Mouse (Mus musculus) adrenal gland, adult 2 months (tissue): ENCODE data around the gene Acadl. TPM values are rescaled to one million over a fixed set of nuclear protein-coding genes. Genes with fewer than 3 reads are reported as not detected.

ENCODE experiments used
- DNase-seq: peaks from one replicate; pipeline ENCODE4 v3.0.0; 2021
- polyA plus RNA-seq: library from polyadenylated mRNA; depleted of rRNA; stranded (reverse); fragments of >200 nt; gene quantifications from 2 replicates; pipeline ENCODE4 v1.2.3, GENCODE M21; 2012
- total RNA-seq, 2 experiments: library from RNA; stranded (reverse); gene quantifications; 2 replicates each; pipeline ENCODE4 v1.2.3; 2021

Acadl gene
- total and polyA plus RNA-seq, 3 experiments = 41.0 to 670 (median 531) TPM

DNA sequence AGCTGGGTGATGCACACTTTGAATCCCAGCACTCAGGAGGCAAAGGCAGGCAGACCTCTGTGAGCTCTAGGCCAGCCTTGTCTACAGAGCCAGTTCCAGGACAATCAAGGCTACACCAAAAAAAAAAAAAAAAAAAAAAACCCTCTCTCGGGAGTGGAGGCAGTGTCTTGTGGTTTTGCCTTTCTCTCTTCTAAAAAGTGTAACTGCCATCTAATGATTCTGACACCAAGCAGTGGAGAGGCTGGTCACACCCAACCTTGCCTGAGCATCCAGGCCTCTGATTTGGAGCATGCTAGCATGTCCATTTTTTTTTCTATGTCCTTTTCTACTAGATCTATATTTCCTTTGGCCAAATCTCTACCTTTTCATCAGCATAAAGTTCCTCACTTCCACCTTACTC is 23.9 kb downstream of the Acadl start:
- DNase-seq = no peak

DNA sequence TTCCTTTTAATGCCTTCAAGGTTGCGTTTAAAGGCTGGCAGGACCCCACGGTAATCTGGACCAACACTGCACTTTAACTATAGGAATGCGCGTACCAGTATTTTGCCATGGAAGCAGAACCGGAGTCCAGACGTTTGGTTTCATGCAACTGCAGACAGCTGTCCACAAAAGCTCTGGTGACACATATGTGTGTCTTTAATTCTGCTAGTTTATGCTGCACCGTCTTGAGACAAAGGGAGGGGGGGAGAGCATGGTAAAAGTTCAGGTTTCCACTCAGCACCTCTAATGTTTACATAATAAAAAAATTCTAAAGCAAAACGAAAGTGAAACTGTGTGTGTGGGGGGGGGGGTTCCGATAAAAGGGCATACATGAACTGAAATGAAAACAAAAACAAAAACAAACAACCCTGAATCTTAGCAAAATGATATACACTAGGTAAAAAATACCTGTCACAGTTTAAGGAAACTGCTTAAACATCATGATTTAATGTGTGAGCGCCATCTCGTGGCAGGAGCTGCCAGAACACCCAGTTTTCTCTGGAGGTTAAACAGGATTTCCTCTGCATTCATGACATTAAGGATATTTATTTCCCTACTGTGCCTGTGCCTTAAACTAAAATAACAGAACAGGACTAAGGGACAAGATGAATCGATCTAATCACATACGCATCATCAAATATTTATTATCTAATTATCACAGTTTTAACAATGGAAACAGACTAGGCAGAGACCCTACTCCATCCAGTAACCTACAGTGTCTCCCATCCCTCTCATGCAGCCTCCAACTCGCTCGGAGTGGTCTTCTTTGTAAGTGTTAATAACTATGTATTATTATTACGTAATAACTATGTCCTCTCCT is 24.7 kb downstream of the Acadl start:
- DNase-seq = peak; percentile 74

DNA sequence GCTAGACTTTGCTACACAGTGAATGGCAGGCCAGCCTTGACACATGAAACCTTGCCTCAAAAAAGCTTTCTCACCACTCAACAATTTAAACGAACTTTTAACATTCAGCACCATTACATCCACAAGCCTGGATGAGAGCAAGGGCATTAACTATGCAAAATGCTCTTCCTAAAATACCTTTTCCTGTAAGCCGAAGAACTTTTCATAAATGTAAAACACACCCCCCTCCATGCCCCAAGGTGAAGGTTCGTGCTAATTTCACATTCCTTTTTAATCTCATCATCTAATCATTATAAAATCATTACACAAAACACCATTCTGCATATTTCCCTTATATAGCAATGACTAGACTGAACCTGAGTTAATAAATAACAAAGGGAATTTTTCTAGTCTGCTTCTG is 25.9 kb downstream of the Acadl start:
- no peak for DNase-seq

DNA sequence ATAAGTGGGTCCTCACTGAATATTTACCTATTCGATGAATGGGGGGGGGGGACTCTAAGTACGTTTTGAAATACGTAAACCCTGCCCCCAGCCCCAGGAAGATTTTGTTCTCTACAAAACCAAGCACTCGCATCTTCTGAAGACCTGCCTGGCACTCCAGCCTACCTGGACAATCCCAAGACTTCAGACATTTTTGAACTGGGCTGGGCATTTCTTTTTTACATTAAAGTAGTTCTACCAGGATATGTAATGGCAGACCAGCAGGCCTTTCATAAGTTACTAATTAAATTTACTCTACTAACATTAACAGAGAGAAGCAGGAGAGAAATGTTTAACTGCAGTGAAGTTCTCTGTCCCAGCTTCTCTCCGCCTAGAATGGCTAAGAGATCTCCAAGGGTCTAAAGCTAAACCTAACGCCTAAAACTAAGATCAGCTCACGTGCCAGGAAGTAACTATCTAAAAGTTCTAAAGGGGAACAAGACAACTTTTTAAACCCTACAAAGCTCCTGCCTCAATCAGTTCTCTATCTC is 30.4 kb downstream of the Acadl start:
- no peak for DNase-seq

DNA sequence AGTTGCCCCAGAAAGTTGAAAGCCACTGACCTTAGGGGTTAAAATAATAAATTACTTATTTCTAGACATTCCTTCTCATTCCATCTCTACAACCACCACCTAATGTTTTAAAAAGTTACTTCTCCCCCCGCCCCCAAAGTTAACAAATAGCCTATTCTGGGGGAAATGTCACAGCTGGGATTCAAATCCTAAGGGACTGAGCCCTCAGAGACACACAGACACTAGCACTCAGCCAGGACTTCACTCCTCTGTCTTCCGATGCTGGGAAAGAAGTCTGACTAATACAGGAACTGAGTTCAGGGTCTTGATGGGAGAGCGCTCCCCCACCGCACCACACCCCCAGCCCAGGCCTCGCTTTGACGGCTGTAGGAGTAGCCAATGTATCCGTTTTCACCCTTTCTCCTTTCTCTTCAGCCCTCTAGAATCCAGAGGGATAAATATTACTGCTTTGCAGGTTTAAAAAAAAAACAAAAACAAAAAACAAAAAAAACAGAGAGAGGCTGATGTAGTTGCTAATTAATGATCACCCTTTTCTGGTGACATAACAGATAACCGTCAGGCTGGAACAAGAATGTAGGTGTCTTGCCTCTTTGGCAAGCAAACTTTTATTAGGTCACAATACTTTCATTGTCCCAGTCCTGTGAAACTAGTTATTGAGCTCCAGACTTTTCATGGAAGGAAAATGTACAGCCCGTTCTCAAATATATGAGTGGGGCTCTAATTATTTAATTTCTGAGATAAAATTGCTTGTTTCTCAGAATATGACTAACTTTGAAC is 31.1 kb downstream of the Acadl start:
- no peak for DNase-seq

DNA sequence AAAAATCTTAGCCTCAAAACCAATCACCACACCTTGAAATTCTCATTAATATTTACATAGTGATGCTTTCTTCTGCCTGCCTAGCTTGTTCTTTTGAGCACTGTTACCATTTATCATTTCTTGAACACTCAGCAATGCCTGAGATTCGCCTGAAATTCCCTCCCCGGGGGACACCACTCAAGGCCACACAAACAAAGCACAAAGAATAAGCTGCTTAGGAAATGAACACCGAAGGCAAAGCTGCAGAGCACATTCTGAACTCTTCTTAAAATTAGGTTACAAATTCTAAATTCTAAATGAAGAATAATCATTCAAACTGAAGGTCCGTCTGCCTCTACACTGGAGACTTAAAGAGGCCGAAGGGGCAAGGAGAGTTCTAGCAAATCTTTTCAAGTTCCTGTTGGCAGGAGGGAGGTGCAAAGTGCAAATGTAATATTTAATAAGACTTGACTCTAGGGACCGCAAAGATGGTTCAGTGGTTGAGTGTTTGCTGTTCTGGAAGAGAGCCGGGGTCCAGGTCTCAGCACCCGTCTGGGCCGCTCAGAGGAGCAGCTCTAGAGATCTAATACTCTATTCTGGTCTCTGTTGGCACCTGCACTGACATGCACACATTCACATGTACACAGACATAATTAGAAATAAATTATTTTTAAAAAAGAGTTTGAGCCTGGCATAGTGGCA is 33.5 kb downstream of the Acadl start:
- no peak for DNase-seq

DNA sequence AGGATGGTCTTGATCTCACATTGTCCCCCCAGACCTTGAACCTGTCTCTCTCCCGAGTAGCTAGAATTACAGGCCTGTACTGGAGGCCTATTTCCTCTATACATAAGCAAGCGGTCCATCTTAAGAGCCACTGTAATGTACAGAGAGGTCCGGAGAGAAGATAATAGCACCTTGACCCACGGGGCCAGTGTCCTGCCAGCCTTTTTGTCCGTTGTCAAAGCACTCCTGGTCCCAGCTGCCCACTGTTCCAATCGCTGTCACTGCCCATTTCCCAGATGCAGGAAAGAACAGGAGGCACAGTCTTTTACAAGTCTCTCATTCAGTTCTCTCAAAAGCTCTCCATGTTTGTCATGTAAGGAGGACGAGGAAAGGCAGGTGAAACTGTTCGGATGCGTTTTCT is 41.1 kb downstream of the Acadl start:
- DNase-seq = no peak

DNA sequence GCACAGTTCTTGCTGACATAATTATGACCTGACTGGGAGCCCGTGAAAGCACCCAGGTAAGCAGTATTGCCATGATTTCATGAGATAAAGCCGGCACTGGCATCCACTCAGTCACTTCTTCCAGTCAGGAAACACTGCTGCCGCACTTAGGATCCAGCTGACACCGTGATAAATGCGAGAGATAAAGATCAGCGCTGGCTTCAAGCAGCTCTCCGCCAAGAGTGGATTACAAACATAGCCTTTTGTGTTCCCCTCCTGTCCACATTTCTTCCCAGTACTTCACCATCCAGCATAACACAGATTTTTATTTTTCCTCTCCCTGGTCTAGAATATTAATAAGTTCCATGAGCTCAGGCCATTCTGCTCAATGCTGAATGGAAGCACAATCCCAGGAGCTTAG is 42.8 kb downstream of the Acadl start:
- DNase-seq = peak; percentile 52

DNA sequence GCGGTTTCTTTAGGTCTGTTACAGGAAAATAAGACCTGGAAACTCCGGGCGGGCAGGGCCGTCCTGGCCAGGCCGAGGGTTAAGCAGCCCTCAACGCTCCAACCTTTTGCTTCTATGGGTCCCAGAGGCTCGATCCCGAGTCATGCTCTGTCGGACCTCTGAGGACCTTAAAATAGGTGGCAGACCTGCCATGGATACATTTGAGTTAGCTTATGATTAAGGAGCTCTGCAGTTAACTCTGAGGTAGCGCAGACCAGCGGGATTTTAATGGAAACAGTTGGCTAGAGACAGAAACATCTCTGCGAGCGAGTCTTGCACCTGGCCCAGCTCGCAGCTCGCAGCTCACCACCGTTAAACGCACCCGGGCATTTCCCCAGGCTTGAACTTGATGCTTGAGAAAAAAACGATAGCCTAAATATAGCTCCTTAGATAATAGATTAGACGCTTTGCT is 45.2 kb downstream of the Acadl start:
- no peak for DNase-seq

DNA sequence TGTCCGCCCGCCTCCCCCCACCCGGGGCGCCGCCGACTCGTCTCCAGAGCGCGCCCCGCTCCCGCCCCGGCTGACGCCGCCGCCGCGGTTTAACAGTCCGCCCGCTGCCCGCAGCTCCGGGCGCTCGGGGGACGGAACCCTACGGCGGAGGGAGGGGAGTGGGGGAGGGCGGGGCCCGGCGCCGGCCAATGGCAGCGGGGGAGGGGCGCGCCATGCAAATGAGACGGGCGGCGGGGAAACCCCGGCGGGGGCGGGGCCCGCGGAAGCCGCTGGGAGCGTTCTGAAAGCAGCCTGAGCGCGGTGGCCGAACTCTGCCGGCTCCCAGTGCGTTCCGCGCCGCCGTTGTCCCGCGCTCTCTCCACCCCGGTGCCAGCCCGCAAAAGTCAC is 45.6 kb downstream of the Acadl start, which contains the start of gene Kansl1l:
Gene Kansl1l (minus strand): TSS at position 110 of the 387 bp plus-strand sequence.
- peak; percentile 97 for DNase-seq

DNA sequence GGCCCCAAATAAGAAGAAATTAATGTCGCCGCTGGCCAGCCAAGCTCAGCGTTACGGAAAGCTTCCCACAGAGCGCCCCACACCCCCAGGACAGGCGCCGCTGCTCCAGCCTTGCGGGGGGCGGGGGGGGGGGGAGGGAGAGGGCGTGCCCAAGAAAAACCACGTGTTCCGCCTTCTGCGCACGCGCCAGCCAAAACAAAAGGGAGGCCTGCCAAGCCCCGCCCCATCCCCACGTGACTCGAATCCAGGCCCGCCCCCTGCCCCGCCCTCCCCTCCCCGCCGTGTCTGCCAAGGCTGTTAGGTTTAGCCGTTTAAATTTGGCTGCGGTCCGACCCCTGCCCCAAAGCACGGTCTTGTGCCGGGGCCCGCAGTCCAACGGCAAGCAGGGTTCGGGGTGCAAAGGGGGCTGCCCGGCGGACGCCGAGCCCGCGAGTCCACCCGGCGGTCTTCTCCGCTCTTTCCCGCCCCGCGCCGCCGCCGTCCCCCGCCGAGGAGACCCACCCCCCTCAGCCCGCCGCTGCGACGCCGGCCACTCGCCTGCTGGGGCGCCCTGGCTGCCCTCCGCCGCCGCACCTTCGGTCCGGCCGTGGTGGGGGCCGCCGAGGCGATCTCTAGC is 46.1 kb downstream of the Acadl start:
- peak; percentile 94 for DNase-seq

DNA sequence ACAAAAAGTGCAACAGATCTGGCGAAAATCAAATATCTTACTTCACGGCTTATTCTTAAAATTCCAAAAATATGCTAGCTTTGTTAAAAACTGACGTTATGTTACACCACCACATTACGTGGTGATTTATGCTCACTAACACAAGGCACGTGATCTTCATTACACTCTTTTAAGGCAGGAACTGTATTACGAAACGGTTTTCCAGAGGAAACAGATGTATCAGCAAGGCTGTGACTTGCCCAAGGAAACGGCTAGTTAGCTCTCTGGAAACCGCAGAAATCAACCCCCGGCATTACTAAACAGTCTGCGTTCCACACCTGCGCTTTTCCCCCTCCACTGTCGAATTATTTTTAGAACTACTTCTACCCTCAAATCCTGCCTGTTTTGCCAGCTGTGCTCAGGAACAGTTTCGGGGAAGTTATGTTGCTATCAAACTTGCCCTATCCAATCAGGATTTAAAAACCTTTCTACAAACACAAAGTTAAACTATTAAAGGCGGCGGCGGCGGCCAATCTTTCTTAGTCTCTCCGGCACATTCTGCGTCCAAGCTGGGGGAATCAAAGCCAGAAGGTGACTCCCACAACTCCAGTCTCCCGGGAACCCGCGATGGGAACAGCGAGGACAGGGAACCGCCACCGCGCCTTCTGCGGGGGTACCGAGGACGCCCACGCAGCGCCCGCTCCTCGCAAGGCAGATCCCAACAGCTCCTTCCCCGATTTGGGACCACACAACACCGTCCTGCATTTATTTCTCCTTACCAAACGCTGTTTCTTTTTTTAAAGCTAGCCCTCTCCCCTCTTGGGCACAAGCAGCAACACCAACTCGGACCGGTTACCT is 46.9 kb downstream of the Acadl start:
- DNase-seq = peak; percentile 77

DNA sequence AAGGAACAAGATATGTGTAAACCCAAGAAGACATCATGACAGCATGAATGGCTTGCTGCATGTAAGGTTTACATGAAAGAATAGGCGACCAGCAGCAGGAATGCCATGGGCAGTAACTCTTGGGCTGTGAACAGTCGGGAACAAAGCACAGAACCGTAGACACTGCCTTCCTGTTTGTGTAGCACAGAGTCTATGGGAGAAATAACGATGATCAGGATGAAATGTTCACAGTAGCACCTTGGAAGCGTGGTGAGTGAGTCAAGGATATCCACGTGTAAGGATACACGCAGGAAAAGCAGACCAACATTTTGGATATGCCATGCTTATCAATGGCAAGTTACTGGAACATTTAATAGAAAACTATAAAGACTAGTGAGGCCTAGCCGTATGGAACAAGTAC is 48.3 kb downstream of the Acadl start:
- no peak for DNase-seq

DNA sequence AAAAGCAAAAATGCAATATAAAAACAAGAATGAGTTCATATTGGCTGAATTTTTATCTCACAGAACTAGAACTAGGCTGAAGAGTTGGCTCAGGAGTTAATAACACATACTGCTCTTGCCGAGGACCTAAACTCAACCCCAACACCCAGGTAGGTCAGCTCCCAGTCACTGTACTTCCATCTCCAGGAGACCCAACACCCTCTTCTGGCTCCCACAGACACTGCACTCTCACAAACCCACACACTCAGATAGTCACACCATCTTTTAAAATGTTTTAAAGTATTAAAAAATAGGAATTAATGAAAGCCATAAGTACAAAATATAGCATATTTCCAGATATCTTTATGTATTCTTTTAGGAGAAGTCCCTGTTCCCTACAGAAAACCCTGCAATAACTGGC is 49.9 kb downstream of the Acadl start:
- DNase-seq = no peak

DNA sequence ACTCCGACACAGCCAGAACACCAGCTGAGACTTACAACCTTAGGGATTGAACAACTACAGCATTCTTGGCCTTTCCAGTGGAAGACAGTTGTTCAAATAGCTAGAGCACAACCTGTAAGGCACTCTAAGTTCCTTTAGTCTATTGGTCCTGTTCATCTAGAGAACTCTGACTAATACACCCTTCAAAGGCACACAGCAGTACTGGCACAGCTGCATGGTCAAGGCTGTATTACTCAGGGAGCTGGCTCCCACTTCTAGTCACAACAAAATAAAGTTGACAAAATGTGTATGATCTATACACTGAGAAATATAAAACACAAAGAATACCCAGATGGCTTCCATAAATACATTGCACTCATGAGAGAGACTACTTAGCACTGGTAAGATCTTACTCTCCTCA is 56.3 kb downstream of the Acadl start:
- DNase-seq = peak; percentile 64

DNA sequence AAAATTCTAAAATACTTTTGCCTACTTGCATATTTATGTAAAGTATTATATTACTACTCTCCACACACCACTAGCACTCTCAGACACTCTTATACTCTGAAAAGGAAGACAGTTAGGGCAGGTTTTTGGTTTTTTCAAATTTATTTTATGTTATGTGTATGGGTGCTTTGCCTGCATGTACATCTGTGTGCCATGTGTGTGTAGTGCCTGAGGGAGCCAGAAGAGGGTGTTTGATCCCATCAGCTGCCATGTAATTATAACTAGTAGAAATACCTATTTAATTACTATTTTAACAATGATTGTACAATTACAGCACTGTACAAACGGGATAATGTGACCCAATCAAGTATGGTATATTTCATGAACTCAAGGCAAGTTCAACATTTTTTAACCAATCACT is 57.7 kb downstream of the Acadl start:
- no peak for DNase-seq

DNA sequence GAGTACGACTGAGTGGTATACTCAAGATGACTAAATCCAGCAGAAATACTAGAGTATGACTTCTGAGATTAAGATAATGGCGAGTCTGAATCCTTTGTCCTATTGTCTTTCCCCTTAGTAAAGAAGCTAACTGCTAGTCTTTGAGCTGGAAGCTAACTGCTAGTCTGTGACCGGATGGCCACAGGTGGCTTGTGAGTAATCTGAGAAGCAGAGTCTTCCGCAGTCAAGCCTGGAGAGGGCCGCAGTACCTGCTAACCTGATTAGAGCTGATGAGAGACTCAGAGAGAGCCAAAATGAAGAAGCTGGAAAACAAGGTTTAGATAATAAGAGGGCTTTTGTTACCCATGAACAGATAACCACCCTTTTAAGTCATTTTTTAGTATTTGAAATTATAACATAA is 58.4 kb downstream of the Acadl start:
- no peak for DNase-seq

DNA sequence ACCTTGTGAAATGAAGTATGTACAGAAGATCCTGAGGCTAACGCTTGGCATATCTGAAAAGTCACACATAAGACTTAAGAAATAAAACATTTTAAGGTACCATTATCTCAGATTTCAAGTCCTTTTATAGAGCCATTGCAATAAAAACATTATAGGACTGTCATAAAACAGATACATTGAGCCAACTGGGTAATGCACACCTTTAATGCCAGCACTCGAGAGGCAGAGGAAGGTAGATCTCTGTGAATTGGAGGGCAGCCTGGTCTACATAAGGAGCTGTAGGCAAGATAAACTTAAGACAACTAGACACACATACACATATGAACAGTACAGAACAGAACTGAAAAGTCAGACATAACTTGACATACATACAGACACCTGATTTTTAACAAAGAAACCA is 65.1 kb downstream of the Acadl start:
- DNase-seq = no peak

DNA sequence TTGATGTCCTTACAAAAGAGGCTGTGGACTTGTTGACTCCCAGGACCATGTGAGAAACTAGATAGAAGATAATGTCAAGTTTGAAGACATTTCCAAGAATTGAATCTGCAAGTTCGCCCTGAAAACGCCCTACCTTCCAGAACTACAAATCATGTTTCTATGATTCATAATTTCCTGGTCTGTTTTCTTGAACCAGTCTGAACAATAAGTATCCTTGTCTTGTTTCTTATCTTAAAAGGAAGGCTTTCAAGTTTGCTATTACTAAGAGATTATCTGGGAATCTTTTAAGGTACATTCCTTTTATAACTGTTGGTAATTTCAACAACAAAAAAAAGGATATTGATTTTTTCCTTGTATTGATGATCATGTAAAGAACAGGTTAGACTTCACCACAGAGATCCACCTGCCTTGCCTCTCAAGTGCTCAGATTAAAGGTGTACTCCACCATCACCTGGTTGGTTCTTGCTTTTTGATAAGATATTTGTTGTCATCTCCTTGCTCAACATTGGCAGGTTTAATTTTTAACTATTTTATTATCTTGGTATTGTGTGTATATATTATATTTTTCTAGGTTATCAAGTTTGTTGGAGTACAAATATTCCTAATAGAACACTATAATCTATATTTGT is 70.1 kb downstream of the Acadl start:
- DNase-seq = no peak

DNA sequence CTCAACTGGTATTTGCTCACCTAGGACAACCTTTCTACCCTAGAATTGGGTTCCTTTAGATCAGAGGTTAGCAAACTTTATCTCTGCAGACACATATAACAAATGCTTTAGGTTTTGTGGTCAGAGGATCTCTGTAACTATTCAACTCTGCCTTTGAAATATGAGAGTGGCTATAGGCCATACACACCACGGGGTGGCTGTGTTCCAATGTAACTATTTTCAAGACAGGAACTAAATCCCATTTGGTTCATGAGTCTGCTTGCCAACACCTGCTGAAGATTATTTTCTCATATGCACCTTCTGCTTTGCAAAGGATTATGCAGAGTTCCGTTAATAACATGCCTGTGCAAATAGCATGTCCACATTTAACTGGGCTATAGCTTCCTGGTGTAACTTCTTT is 80.8 kb downstream of the Acadl start:
- no peak for DNase-seq

DNA sequence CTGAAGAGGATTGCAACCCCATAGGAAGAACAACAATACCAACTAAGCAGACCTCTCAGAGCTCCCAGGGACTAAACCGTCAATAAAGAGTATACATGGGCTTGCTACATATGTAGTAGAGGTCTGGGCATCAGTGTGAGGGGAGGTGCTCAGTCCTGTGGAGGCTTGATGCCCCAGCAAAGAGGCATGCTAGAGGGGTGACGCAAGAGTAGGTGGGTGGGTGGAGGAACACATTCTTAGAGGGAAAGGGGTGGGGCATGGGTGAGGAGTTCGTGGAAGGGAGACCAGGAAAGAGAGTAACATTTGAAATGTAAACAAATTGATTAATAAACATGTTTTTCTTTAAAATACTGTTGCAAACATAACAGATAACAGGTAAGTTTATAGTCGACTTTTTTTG is 82.0 kb downstream of the Acadl start:
- no peak for DNase-seq
